Mouse (Mus musculus): Measurements from ENCODE around the gene Fbf1. TPM values are rescaled to one million over a fixed set of nuclear protein-coding genes. Genes with fewer than 3 reads are reported as not detected.

Gene Fbf1
- polyA plus RNA-seq, 1 experiment from 2014 or later: 37.3 TPM

GRCm38 (mm10) chr11:116132366-116133333 is 35.3 kb downstream of the Fbf1 start:
- Histone ChIP-seq H3K27me3 (ENCODE audit: control insufficient read depth, insufficient read depth, low read depth, low read length) (no peaks in the 10 kb centered on the region), H3K4me1 (replicated peaks; ENCODE audit: control insufficient read depth, insufficient read depth, low read length) (peaks cover 20% of the 10 kb centered on the region), H3K4me2 (ENCODE audit: low read depth, low read length) (no peak overlapping the region), H3K9ac (ENCODE audit: low read length) (no peak overlapping the region), H3K9me3 (ENCODE audit: control insufficient read depth, low read length) (no peaks in the 10 kb centered on the region), H3K36me3 (ENCODE audit: control insufficient read depth, insufficient read depth, low read length) (peaks cover 11% of the 10 kb centered on the region), H3K4me3 (ENCODE audit: low read length) (no peak overlapping the region), H3K27ac (ENCODE audit: low read length) (no peak overlapping the region)
- no peak for ATAC-seq (ENCODE audit: low read depth)
- WGBS: 79% methylated on average over 16 of the region's 16 CpGs

DNA sequence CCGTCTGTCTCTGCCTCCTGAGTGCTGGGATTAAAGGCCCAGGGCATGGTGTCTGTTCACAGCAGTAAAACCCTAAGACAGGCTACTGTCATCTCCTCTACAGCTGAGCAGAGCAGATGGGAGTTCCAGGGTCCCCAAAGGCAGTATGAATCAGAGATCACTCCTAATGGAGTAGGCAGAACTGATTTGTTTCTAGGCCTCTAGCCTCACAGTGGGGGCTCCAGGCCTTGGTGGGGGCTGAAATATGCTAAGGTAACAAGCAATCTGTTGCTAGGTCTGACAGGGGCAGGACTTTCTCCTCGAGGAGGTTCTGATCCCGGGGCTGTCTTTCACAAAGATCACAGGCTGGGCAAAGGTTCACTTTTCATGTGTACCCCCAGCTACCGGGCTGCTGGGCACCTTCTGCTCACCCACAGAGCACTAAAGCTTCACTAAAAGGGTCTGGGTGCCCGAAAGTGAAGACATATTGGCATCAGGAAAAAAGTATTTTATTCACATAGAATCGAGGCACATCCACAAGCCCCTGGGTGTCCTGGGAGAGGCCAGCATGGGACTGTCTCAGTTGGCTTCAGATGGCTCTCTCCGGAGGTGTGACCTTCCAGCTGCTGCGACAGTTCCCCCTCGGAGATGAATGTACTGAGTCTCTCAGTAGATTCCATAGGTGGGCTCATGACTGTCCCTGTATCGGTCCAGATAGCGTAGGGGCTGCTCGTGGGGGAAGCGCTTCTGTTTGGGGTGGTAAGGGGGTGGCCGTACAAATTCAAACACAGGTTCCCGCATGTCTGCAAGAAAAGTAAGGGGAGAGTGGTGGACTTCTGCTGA is 36.4 kb downstream of the Fbf1 start:
- Histone ChIP-seq H3K4me1 (replicated peaks; ENCODE audit: control insufficient read depth, insufficient read depth, low read length) (peaks cover 25% of the 10 kb centered on the region), H3K4me3 (ENCODE audit: low read length) (peak overlapping the region; percentile 66), H3K36me3 (ENCODE audit: control insufficient read depth, insufficient read depth, low read length) (peaks cover 11% of the 10 kb centered on the region), H3K9me3 (ENCODE audit: control insufficient read depth, low read length) (no peaks in the 10 kb centered on the region), H3K4me2 (ENCODE audit: low read depth, low read length) (peak overlapping the region; percentile 61), H3K27ac (ENCODE audit: low read length) (peak overlapping the region; percentile 96), H3K9ac (ENCODE audit: low read length) (peak overlapping the region; percentile 79), H3K27me3 (ENCODE audit: control insufficient read depth, insufficient read depth, low read depth, low read length) (no peaks in the 10 kb centered on the region)
- 75% methylated on average over 15 of the region's 15 CpGs for WGBS
- ATAC-seq (ENCODE audit: low read depth): no peak

GRCm38 (mm10) chr11:116130488-116131205 is 37.3 kb downstream of the Fbf1 start, which contains the start of gene Trim65:
Trim65 (minus strand) TSS chr11:116131128.
- ATAC-seq (ENCODE audit: low read depth): peak; percentile 85
- WGBS: under 1% methylated on average over 68 of the region's 69 CpGs
- peaks cover 25% of the 10 kb centered on the region for H3K4me1 ChIP-seq (replicated peaks; ENCODE audit: control insufficient read depth, insufficient read depth, low read length)

DNA sequence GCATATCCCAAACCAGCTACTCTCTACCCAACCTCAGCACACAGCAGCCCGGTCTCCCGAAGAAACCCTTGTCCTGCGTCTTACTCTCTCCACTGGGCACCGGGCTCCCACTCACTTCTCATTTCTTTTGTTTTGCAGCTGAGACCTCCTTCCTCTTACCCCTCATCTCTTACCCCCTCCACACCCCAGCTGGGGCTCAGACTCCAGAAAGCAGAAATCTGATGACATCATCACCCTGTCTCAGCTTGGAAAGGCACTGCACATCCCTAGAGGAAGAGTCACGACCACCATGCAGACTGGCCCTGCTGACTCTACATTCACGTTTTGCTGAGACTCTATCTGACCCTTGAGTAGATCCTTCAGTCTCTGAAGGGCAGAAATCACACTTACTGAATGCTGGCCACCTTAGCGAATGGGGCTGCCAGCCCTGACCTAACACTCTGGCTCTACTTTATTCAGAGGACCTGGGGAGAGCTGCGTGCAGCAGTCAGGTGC is 37.9 kb downstream of the Fbf1 start:
- H3K4me1 ChIP-seq (replicated peaks; ENCODE audit: control insufficient read depth, insufficient read depth, low read length): peaks cover 25% of the 10 kb centered on the region
- WGBS: 38% methylated on average over 8 of the region's 8 CpGs
- H3K9me3 ChIP-seq (ENCODE audit: control insufficient read depth, low read length): 0 out of 2 replicates have a peak, but pooled peaks cover 2% of the 10 kb centered on the region
- H3K36me3 ChIP-seq (ENCODE audit: control insufficient read depth, insufficient read depth, low read length): peaks cover 23% of the 10 kb centered on the region
- H3K27me3 ChIP-seq (ENCODE audit: control insufficient read depth, insufficient read depth, low read depth, low read length): no peaks in the 10 kb centered on the region
- H3K27ac ChIP-seq (ENCODE audit: low read length): peak overlapping the region; percentile 96
- peak overlapping the region; percentile 79 for H3K9ac ChIP-seq (ENCODE audit: low read length)
- H3K4me2 ChIP-seq (ENCODE audit: low read depth, low read length): peak overlapping the region; percentile 61
- H3K4me3 ChIP-seq (ENCODE audit: low read length): peak overlapping the region; percentile 66
- peak; percentile 0; the same call in 1 of the 2 replicates for ATAC-seq (ENCODE audit: low read depth)

More at GRCm38 (mm10) chr11:116130488-116131205, 37.3 kb downstream of the Fbf1 start, which contains the start of gene Trim65:
- peak within 1 kb of the TSS; percentile 96 for H3K27ac ChIP-seq (ENCODE audit: low read length)
- no peaks in the 10 kb centered on the region for H3K27me3 ChIP-seq (ENCODE audit: control insufficient read depth, insufficient read depth, low read depth, low read length)
- H3K9me3 ChIP-seq (ENCODE audit: control insufficient read depth, low read length): no peaks in the 10 kb centered on the region
- H3K9ac ChIP-seq (ENCODE audit: low read length): peak within 1 kb of the TSS; percentile 79
- peak within 1 kb of the TSS; percentile 66 for H3K4me3 ChIP-seq (ENCODE audit: low read length)
- H3K36me3 ChIP-seq (ENCODE audit: control insufficient read depth, insufficient read depth, low read length): peaks cover 18% of the 10 kb centered on the region
- H3K4me2 ChIP-seq (ENCODE audit: low read depth, low read length): peak within 1 kb of the TSS; percentile 61

GRCm38 (mm10) chr11:116129091-116129790 is 38.7 kb downstream of the Fbf1 start:
- no peak for ATAC-seq (ENCODE audit: low read depth)
- Histone ChIP-seq H3K4me1 (replicated peaks; ENCODE audit: control insufficient read depth, insufficient read depth, low read length) (peaks cover 25% of the 10 kb centered on the region), H3K9me3 (ENCODE audit: control insufficient read depth, low read length) (0 out of 2 replicates have a peak, but pooled peaks cover 2% of the 10 kb centered on the region), H3K27ac (ENCODE audit: low read length) (no peak overlapping the region), H3K4me3 (ENCODE audit: low read length) (no peak overlapping the region), H3K27me3 (ENCODE audit: control insufficient read depth, insufficient read depth, low read depth, low read length) (no peaks in the 10 kb centered on the region), H3K9ac (ENCODE audit: low read length) (peak overlapping the region; percentile 79), H3K4me2 (ENCODE audit: low read depth, low read length) (peak overlapping the region; percentile 61; the same call in 1 of the 2 replicates), H3K36me3 (ENCODE audit: control insufficient read depth, insufficient read depth, low read length) (peaks cover 17% of the 10 kb centered on the region)
- WGBS: 84% methylated on average over 9 of the region's 9 CpGs

DNA sequence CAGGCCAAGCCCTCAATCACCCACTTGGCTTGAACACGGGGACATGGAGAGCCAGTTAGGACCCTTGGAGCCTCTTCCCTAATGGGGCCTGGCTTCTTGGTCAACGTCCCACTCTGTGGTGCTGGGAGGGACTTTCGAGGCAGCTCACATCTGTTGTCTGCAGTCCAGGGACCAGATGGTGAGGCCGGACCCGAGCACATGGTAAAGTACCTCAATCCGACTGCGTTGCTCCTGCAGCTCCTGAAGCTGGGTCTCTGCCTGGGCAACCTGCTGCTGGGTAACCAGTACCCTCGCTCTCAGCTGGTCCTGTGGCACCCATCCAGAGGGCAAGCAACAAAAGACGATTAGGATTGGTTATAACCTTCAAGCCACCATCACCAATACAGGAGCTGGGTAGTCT is 40.0 kb downstream of the Fbf1 start:
- Histone ChIP-seq H3K9ac (ENCODE audit: low read length) (peak overlapping the region; percentile 40; the same call in 1 of the 2 replicates), H3K9me3 (ENCODE audit: control insufficient read depth, low read length) (0 out of 2 replicates have a peak, but pooled peaks cover 2% of the 10 kb centered on the region), H3K27ac (ENCODE audit: low read length) (peak overlapping the region; percentile 51; the same call in 1 of the 2 replicates), H3K36me3 (ENCODE audit: control insufficient read depth, insufficient read depth, low read length) (peaks cover 15% of the 10 kb centered on the region), H3K4me1 (replicated peaks; ENCODE audit: control insufficient read depth, insufficient read depth, low read length) (peaks cover 25% of the 10 kb centered on the region), H3K4me3 (ENCODE audit: low read length) (no peak overlapping the region), H3K4me2 (ENCODE audit: low read depth, low read length) (peak overlapping the region; percentile 46; the same call in 1 of the 2 replicates), H3K27me3 (ENCODE audit: control insufficient read depth, insufficient read depth, low read depth, low read length) (no peaks in the 10 kb centered on the region)
- 64% methylated on average over 9 of the region's 9 CpGs for WGBS
- no peak for ATAC-seq (ENCODE audit: low read depth)

GRCm38 (mm10) chr11:116127156-116127980 is 40.6 kb downstream of the Fbf1 start, which contains the start of gene Trim47:
Trim47 (minus strand) TSS chr11:116127210.
- H3K4me3 ChIP-seq (ENCODE audit: low read length): peak within 1 kb of the TSS; percentile 21
- peak within 1 kb of the TSS; percentile 40; the same call in 1 of the 2 replicates for H3K9ac ChIP-seq (ENCODE audit: low read length)
- H3K36me3 ChIP-seq (ENCODE audit: control insufficient read depth, insufficient read depth, low read length): peaks cover 16% of the 10 kb centered on the region
- WGBS: 21% methylated on average over 23 of the region's 23 CpGs
- H3K4me2 ChIP-seq (ENCODE audit: low read depth, low read length): peak within 1 kb of the TSS; percentile 46
- H3K9me3 ChIP-seq (ENCODE audit: control insufficient read depth, low read length): 0 out of 2 replicates have a peak, but pooled peaks cover 2% of the 10 kb centered on the region
- H3K4me1 ChIP-seq (replicated peaks; ENCODE audit: control insufficient read depth, insufficient read depth, low read length): peaks cover 25% of the 10 kb centered on the region
- peak; percentile 72 for ATAC-seq (ENCODE audit: low read depth)
- H3K27ac ChIP-seq (ENCODE audit: low read length): peak within 1 kb of the TSS; percentile 51
- H3K27me3 ChIP-seq (ENCODE audit: control insufficient read depth, insufficient read depth, low read depth, low read length): no peaks in the 10 kb centered on the region

Measured in lung, embryonic 16.5 days (tissue).